Mouse (Mus musculus): Measurements from ENCODE around the gene Xrn1.
"Not testable (repeated sequence)": the region's sequence is repeated elsewhere in the genome, so short reads cannot be mapped to it uniquely, and the experiment has no call there.

DNA sequence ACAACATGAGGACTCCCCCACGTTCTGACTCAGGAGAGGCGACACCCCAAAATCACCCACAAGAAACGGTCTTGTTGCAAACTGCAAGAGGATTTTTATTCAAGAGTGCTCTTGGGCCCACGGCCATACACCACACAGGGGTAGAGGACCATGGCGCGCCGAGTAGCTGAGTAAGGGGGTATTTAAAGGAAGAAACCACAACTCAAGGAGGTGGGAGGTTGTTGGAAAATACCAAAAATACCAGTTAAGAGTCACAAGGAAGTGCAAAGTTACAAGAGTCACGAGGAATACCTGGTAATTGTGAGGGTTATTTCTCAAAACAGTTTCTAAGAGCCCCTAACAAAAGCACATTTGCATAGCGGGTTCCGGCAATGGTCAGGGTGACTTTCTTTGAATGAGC, 138.1 kb downstream of the Xrn1 start:
- not testable (repeated sequence) for TF ChIP-seq POLR2A (IDR thresholded peaks at IDR 0.05; ENCODE audit: low read depth, low read length); CTCF (IDR thresholded peaks at IDR 0.05; ENCODE audit: borderline replicate concordance, insufficient read depth, low read length)
